Mouse (Mus musculus): ENCODE results near the gene Lrrc4c. TPM values are rescaled to one million over a fixed set of nuclear protein-coding genes. Genes with fewer than 3 reads are reported as not detected.

Lrrc4c gene
- total and polyA plus RNA-seq, 2 experiments from 2014 or later, result 51.8 to 66.4 TPM

GRCm38 (mm10) chr2:96573755-96574154 is 255.8 kb downstream of the Lrrc4c start:
- H3K9me3 ChIP-seq (ENCODE audit: low read length), result no peaks in the 10 kb centered on the region
- no peak overlapping the region for H3K4me3 ChIP-seq (ENCODE audit: low read depth, low read length)
- no peak overlapping the region for H3K9ac ChIP-seq (replicated peaks; ENCODE audit: low read length, poor library complexity, severe bottlenecking)
- TF ChIP-seq CTCF (IDR thresholded peaks at IDR 0.05), result no peak
- WGBS, result 94% methylated on average over 2 of the region's 2 CpGs
- H3K4me1 ChIP-seq (ENCODE audit: insufficient read depth, low read length), result no peaks in the 10 kb centered on the region
- no peak overlapping the region for H3K27ac ChIP-seq (ENCODE audit: low read depth, low read length)
- no peak for DNase-seq (ENCODE audit: low spot score)
- no peak overlapping the region for H3K4me2 ChIP-seq (ENCODE audit: low read depth, low read length, poor library complexity, severe bottlenecking)
- no peak for ATAC-seq (ENCODE audit: low FRiP score)
- H3K27me3 ChIP-seq (ENCODE audit: insufficient read depth, low read length), result no peaks in the 10 kb centered on the region
- H3K36me3 ChIP-seq (ENCODE audit: insufficient read depth, low read length), result no peaks in the 10 kb centered on the region

GRCm38 (mm10) chr2:96577701-96578100 is 259.7 kb downstream of the Lrrc4c start:
- H3K4me2 ChIP-seq (ENCODE audit: low read depth, low read length, poor library complexity, severe bottlenecking), result no peak overlapping the region
- H3K36me3 ChIP-seq (ENCODE audit: insufficient read depth, low read length), result no peaks in the 10 kb centered on the region
- no peak for ATAC-seq (ENCODE audit: low FRiP score)
- no peak overlapping the region for H3K27ac ChIP-seq (ENCODE audit: low read depth, low read length)
- H3K4me1 ChIP-seq (ENCODE audit: insufficient read depth, low read length), result no peaks in the 10 kb centered on the region
- H3K9me3 ChIP-seq (ENCODE audit: low read length), result no peaks in the 10 kb centered on the region
- no peak for DNase-seq (ENCODE audit: low spot score)
- H3K9ac ChIP-seq (replicated peaks; ENCODE audit: low read length, poor library complexity, severe bottlenecking), result no peak overlapping the region
- H3K4me3 ChIP-seq (ENCODE audit: low read depth, low read length), result no peak overlapping the region
- H3K27me3 ChIP-seq (ENCODE audit: insufficient read depth, low read length), result no peaks in the 10 kb centered on the region
- no peak for TF ChIP-seq CTCF (IDR thresholded peaks at IDR 0.05)
- 81% methylated on average over 8 of the region's 8 CpGs for WGBS

GRCm38 (mm10) chr2:96580136-96580733 is 262.3 kb downstream of the Lrrc4c start:
- Histone ChIP-seq H3K4me3 (ENCODE audit: low read depth, low read length) (no peak overlapping the region), H3K9ac (replicated peaks; ENCODE audit: low read length, poor library complexity, severe bottlenecking) (no peak overlapping the region), H3K36me3 (ENCODE audit: insufficient read depth, low read length) (no peaks in the 10 kb centered on the region), H3K4me1 (ENCODE audit: insufficient read depth, low read length) (no peaks in the 10 kb centered on the region), H3K27me3 (ENCODE audit: insufficient read depth, low read length) (no peaks in the 10 kb centered on the region), H3K9me3 (ENCODE audit: low read length) (no peaks in the 10 kb centered on the region), H3K4me2 (ENCODE audit: low read depth, low read length, poor library complexity, severe bottlenecking) (no peak overlapping the region), H3K27ac (ENCODE audit: low read depth, low read length) (no peak overlapping the region)
- no peak for TF ChIP-seq CTCF (IDR thresholded peaks at IDR 0.05)
- 70% methylated on average over 1 of the region's 1 CpGs for WGBS
- DNase-seq (ENCODE audit: low spot score) (no peak), ATAC-seq (ENCODE audit: low FRiP score) (no peak)

- H3K27ac ChIP-seq (ENCODE audit: low read depth, low read length), result no peak overlapping the region
- no peak overlapping the region for H3K9ac ChIP-seq (replicated peaks; ENCODE audit: low read length, poor library complexity, severe bottlenecking)
- H3K4me3 ChIP-seq (ENCODE audit: low read depth, low read length), result no peak overlapping the region
- H3K9me3 ChIP-seq (ENCODE audit: low read length), result no peaks in the 10 kb centered on the region
- no peaks in the 10 kb centered on the region for H3K27me3 ChIP-seq (ENCODE audit: insufficient read depth, low read length)
- H3K4me1 ChIP-seq (ENCODE audit: insufficient read depth, low read length), result no peaks in the 10 kb centered on the region
- 4% methylated on average over 4 of the region's 4 CpGs for WGBS
- ATAC-seq (ENCODE audit: low FRiP score), result no peak
- DNase-seq (ENCODE audit: low spot score), result peak; percentile 90
- H3K36me3 ChIP-seq (ENCODE audit: insufficient read depth, low read length), result no peaks in the 10 kb centered on the region
- TF ChIP-seq CTCF (IDR thresholded peaks at IDR 0.05), result peak; percentile 93
- H3K4me2 ChIP-seq (ENCODE audit: low read depth, low read length, poor library complexity, severe bottlenecking), result no peak overlapping the region
Measured at GRCm38 (mm10) chr2:96585665-96586064, 267.7 kb downstream of the Lrrc4c start.

- 94% methylated on average over 3 of the region's 3 CpGs for WGBS
- DNase-seq (ENCODE audit: low spot score) (no peak), ATAC-seq (ENCODE audit: low FRiP score) (no peak)
- H3K9ac ChIP-seq (replicated peaks; ENCODE audit: low read length, poor library complexity, severe bottlenecking), result no peak overlapping the region
- H3K36me3 ChIP-seq (ENCODE audit: insufficient read depth, low read length), result no peaks in the 10 kb centered on the region
- H3K27ac ChIP-seq (ENCODE audit: low read depth, low read length), result no peak overlapping the region
- no peak for TF ChIP-seq CTCF (IDR thresholded peaks at IDR 0.05)
- no peaks in the 10 kb centered on the region for H3K4me1 ChIP-seq (ENCODE audit: insufficient read depth, low read length)
- H3K4me2 ChIP-seq (ENCODE audit: low read depth, low read length, poor library complexity, severe bottlenecking), result no peak overlapping the region
- no peaks in the 10 kb centered on the region for H3K9me3 ChIP-seq (ENCODE audit: low read length)
- no peak overlapping the region for H3K4me3 ChIP-seq (ENCODE audit: low read depth, low read length)
- H3K27me3 ChIP-seq (ENCODE audit: insufficient read depth, low read length), result no peaks in the 10 kb centered on the region
Measured at GRCm38 (mm10) chr2:96604801-96605200, 286.8 kb downstream of the Lrrc4c start.

GRCm38 (mm10) chr2:96614121-96614520 is 296.2 kb downstream of the Lrrc4c start:
- H3K27me3 ChIP-seq (ENCODE audit: insufficient read depth, low read length), result no peaks in the 10 kb centered on the region
- DNase-seq (ENCODE audit: low spot score) (no peak), ATAC-seq (ENCODE audit: low FRiP score) (no peak)
- H3K27ac ChIP-seq (ENCODE audit: low read depth, low read length), result no peak overlapping the region
- no peak for TF ChIP-seq CTCF (IDR thresholded peaks at IDR 0.05)
- H3K9ac ChIP-seq (replicated peaks; ENCODE audit: low read length, poor library complexity, severe bottlenecking), result no peak overlapping the region
- no peaks in the 10 kb centered on the region for H3K4me1 ChIP-seq (ENCODE audit: insufficient read depth, low read length)
- WGBS, result 88% methylated on average over 1 of the region's 1 CpGs
- H3K9me3 ChIP-seq (ENCODE audit: low read length), result no peaks in the 10 kb centered on the region
- H3K36me3 ChIP-seq (ENCODE audit: insufficient read depth, low read length), result no peaks in the 10 kb centered on the region
- no peak overlapping the region for H3K4me3 ChIP-seq (ENCODE audit: low read depth, low read length)
- H3K4me2 ChIP-seq (ENCODE audit: low read depth, low read length, poor library complexity, severe bottlenecking), result no peak overlapping the region
